Comparison of ENCODE assay signal across 1 mouse cellular context in genomic region chr17:88345433-88345832, GRCm38 (mm10).
A peak's percentile ranks its signal among the peaks of the same experiment; 100 is the strongest.
TF ChIP-seq lines count a peak whose summit lies in the region.

No protein-coding gene starts in this region.

TF ChIP-seq in CH12.LX, 34 proteins besides CTCF, POLR2A, EP300 and RAD21 (continued from another document):
- no peak for TF ChIP-seq ZKSCAN1 (IDR thresholded peaks at IDR 0.05; ENCODE audit: borderline replicate concordance, low read depth, low read length)
- TF ChIP-seq JUND (conservative IDR thresholded peaks at IDR 0.05; ENCODE audit: low read depth, low read length): peak; percentile 72
